8 mouse cellular contexts compared by ENCODE assay signal in genomic region chr1:133164591-133165011, GRCm38 (mm10). TPM values are rescaled to one million over a fixed set of nuclear protein-coding genes. Genes with fewer than 3 reads are reported as not detected.
DNase-seq lines count a peak whose midpoint lies in the region; ATAC-seq and TF ChIP-seq lines count a peak whose summit lies in the region.

No protein-coding gene starts in this region.

- TF ChIP-seq CTCF in kidney, adult 2 months (conservative IDR thresholded peaks at IDR 0.05; ENCODE audit: insufficient read depth, insufficient read length, low read depth, low read length): no peak

- no peak overlapping the region for H3K27ac ChIP-seq in embryonic facial prominence, embryonic 13.5 days
- H3K27ac ChIP-seq in kidney, adult 2 months (ENCODE audit: insufficient read depth, low read depth, low read length): 0 out of 2 replicates have a peak overlapping the region, but pooled peaks have one; percentile 9
- no peak overlapping the region for H3K27ac ChIP-seq in midbrain, embryonic 14.5 days (replicated peaks; ENCODE audit: low read depth, low read length)

- H3K4me2 ChIP-seq in embryonic facial prominence, embryonic 13.5 days: peak overlapping the region; percentile 97
- peak overlapping the region; percentile 99 for H3K4me2 ChIP-seq in midbrain, embryonic 14.5 days (ENCODE audit: low read length)

- whole genome bisulfite sequencing in embryonic facial prominence, embryonic 13.5 days: 3% methylated on average over 10 of the region's 10 CpGs
- 17% methylated on average over 10 of the region's 10 CpGs for WGBS in kidney, adult 2 months
- 3% methylated on average over 10 of the region's 10 CpGs for WGBS in midbrain, embryonic 14.5 days

- no peak for TF ChIP-seq POLR2A in kidney, adult 2 months (IDR thresholded peaks at IDR 0.05; ENCODE audit: low read depth, low read length)

- H3K4me3 ChIP-seq in embryonic facial prominence, embryonic 13.5 days: peak overlapping the region; percentile 55
- H3K4me3 ChIP-seq in kidney, adult 2 months (ENCODE audit: insufficient read depth, low read depth, low read length): peak overlapping the region; percentile 58
- peak overlapping the region; percentile 54 for H3K4me3 ChIP-seq in midbrain, embryonic 14.5 days (replicated peaks; ENCODE audit: low read depth, low read length)

- no peaks in the 10 kb centered on the region for H3K36me3 ChIP-seq in embryonic facial prominence, embryonic 13.5 days
- H3K36me3 ChIP-seq in kidney, adult 2 months (ENCODE audit: control insufficient read depth, insufficient read depth, low read length): no peaks in the 10 kb centered on the region
- H3K36me3 ChIP-seq in midbrain, embryonic 14.5 days (ENCODE audit: control insufficient read depth, insufficient read depth, low read length): no peaks in the 10 kb centered on the region

- ATAC-seq in embryonic facial prominence, embryonic 13.5 days (ENCODE audit: insufficient number of reproducible peaks, insufficient read depth, low FRiP score, low TSS enrichment, low read depth): no peak
- ATAC-seq in midbrain, embryonic 14.5 days (ENCODE audit: low FRiP score, low TSS enrichment): no peak

- H3K9ac ChIP-seq in embryonic facial prominence, embryonic 13.5 days: peak overlapping the region; percentile 73
- no peak overlapping the region for H3K9ac ChIP-seq in midbrain, embryonic 14.5 days (replicated peaks; ENCODE audit: low read length)

- peak; percentile 43 for DNase-seq in retina, embryonic 14.5 days (ENCODE audit: low spot score)
- DNase-seq in retina, postnatal 1 day: no peak
- peak; percentile 77 for DNase-seq in kidney, adult 2 months
- DNase-seq in midbrain, embryonic 14.5 days: no peak
- no peak for DNase-seq in cerebellum, postnatal 36 days
- no peak for DNase-seq in right cerebral cortex, postnatal 10 days (ENCODE audit: low spot score in 2 of 2)
- no peak for DNase-seq in right cerebral cortex, adult 18-20 months

- no peaks in the 10 kb centered on the region for H3K9me3 ChIP-seq in embryonic facial prominence, embryonic 13.5 days
- H3K9me3 ChIP-seq in midbrain, embryonic 14.5 days (ENCODE audit: control insufficient read depth, low read length): no peaks in the 10 kb centered on the region

- peaks cover 83% of the 10 kb centered on the region for H3K27me3 ChIP-seq in embryonic facial prominence, embryonic 13.5 days
- H3K27me3 ChIP-seq in kidney, adult 2 months (replicated peaks; ENCODE audit: control insufficient read depth, insufficient read depth, low read length): no peaks in the 10 kb centered on the region
- H3K27me3 ChIP-seq in midbrain, embryonic 14.5 days (ENCODE audit: control insufficient read depth, insufficient read depth, low read length): peaks cover 35% of the 10 kb centered on the region

- H3K4me1 ChIP-seq in embryonic facial prominence, embryonic 13.5 days: peaks cover 25% of the 10 kb centered on the region
- no peaks in the 10 kb centered on the region for H3K4me1 ChIP-seq in kidney, adult 2 months (ENCODE audit: control insufficient read depth, insufficient read depth, low read length)
- H3K4me1 ChIP-seq in midbrain, embryonic 14.5 days (ENCODE audit: control insufficient read depth, insufficient read depth, low read length): peaks cover 11% of the 10 kb centered on the region; the same call in 1 of the 2 replicates

RNA-seq across cellular contexts. Expression of gene Plekha6, which starts 0.6 kb away (rescaled TPM):
- polyA plus RNA-seq in embryonic facial prominence, embryonic 13.5 days (2015; fragmentation: Nextera tagmentation; extraction: Ambion mirVana): 4.0 and 5.0 TPM in 2 replicates
- polyA plus RNA-seq in kidney, adult 2 months (2012; rRNA removed): 91.4 and 98.1 TPM in 2 replicates
- polyA plus RNA-seq in midbrain, embryonic 14.5 days (2014; fragmentation: Nextera tagmentation; extraction: Ambion mirVana): 18.4 and 25.4 TPM in 2 replicates

RNA-seq across cellular contexts. Expression of gene Ppp1r15b, which starts 33.7 kb away (rescaled TPM):
- polyA plus RNA-seq in embryonic facial prominence, embryonic 13.5 days (2015; fragmentation: Nextera tagmentation; extraction: Ambion mirVana): 32.0 and 35.2 TPM in 2 replicates
- 22.2 and 23.9 TPM in 2 replicates for polyA plus RNA-seq in kidney, adult 2 months (2012; rRNA removed)
- polyA plus RNA-seq in midbrain, embryonic 14.5 days (2014; fragmentation: Nextera tagmentation; extraction: Ambion mirVana): 18.1 and 36.2 TPM in 2 replicates

Comparison
In these comparisons a context has a peak if more than half of its experiments do, and no peak if none do; other contexts are left out.
1. DNase-seq: peak in retina, embryonic 14.5 days (single experiment) and kidney, adult 2 months (single experiment); none in retina, postnatal 1 day (single experiment), midbrain, embryonic 14.5 days (single experiment), cerebellum, postnatal 36 days (0 of 2), right cerebral cortex, postnatal 10 days (0 of 2) and right cerebral cortex, adult 18-20 months (single experiment).
2. Peak in every context shown above with its lines, with median percentiles within 50 percentile points of each other: H3K4me3 ChIP-seq.